Mouse (Mus musculus) liver, embryonic 18 days (tissue): ENCODE measurements around the gene Ptgr2. TPM values are rescaled to one million over a fixed set of nuclear protein-coding genes. Genes with fewer than 3 reads are reported as not detected.

ENCODE experiments used
- polyA plus RNA-seq: library from polyadenylated mRNA; depleted of rRNA; stranded (reverse); fragments of >200 nt; gene quantifications from 2 replicates; pipeline ENCODE4 v1.2.3, GENCODE M21; 2012; rRNA removed

Gene Ptgr2
- 17.3 and 19.0 TPM in 2 replicates for polyA plus RNA-seq

DNA sequence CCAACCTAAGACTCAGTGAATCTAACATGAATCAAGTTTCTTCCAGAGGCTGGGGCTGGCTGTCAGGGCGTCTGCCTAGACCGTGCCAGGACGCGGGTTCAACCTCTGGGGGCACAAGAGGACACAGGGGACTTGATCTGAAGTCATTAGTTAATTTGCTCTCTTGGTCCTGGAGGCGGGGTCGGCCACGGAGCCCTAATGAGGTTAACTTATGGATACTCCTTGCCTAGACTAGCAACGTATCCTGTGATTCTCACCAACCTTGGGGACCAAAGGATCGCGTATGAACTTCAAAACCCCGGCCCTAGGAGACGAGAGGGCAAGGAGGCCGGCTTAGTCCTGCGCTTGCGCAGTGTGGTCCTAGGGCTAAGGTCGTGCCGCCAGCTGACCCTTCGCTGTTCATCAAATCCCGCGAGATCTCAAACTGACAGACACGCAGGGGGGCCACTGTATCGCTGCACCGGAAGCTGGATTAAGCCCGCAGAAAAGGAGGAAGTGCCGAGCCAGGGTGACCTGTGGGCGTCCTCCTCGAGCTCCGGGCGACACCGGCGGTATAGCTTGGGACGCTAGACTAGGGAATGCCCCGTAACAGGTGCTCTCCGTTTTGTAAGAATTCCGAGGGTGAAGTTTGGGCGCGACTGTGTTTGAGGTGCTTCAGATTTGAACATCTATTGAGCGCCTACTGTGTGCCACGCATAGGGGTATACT lies at the start of gene Ptgr2:
TSS of gene Ptgr2 (plus strand) at position 348 of the 708 bp plus-strand sequence.

DNA sequence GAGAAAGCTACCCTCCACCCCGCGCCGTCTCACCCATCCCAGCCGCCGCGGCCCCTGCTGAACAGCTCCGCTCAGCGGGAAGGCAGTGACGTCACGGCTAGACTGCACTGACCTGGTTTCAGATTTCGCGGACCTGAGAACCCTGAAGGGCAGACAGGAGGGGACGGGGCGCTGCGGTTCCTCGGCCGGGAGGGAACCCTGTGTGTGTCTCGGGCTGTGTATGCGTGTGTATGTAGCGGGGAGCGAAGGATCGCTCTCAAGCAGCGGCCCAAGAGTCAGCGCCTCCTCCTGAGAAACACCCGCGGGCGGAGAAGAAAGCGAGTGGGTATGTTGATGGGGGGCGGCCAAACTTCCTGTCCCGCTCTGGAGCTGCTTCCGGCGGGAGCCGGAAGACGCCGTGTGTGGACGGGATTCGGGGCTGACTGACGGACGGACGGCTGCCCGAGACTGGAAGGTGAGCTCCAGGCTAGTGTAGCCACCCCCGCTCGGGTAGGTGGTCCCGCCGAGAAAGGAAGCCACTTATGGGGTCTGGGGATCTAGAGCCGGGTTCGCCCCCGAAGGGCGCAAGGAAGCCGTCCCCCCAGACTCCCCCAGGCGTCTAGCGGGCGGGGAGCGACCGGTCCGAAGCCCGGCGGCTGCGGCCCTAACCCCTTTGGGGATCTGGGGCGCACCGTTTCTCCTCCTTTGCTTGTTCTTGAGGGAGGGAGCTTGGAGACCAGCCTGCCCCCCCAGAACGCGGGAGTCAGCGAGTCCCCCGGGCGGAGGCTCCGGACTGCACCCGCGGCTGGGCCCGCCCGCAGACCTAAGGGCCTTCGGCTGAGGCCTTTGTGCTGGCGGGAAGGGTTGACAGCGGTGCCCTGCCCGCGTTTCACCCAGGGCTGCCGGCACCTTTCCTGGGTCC lies 31.9 kb downstream of the Ptgr2 start, which contains the start of gene Zfp410:
TSS of gene Zfp410 (plus strand) at position 132 of the 901 bp plus-strand sequence.

DNA sequence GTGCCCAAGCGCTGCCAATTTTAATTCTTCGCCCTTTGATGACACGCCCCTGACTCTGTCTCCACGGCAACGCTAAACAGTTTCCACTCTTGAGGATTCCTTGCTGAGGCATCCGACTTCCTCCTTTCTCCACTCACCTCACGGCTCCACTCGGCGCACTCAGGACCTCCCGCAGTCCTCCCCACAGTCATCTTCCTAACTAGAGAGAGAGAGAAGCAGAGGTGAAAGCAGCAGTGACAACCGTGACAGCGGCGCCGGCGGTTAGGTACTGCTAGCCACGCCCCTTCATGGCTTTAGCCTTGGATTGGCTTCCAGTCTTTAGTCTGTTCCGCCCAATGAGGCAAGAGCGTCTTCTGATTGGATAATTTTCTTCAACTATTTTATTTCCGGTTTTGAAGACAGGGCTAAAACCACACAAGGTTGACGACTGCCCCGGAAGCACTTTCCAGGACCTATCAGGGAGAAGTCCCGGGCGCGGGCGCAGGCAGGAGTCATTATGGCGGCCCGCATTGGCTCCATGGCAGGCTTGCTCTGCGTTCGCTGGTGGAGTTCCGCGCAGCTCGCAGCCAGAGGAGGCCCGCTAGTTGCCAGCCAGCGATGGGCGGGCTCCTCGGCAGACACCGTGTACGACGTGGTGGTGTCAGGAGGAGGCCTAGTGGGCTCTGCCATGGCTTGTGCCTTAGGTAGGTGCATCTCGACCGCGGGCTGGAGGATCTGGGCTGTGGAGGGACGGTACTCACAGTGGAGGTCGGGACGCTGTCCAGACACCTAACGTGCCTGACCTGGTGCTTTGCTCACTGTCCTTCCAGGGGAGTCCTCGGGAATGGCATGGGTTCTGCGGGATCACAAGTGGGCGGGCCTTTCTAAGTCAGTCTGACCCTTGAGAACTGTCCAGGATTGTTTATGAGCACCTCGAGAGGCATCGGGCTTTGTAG lies 76.8 kb downstream of the Ptgr2 start, which contains the start of the genes Coq6 and Fam161b:
TSS of gene Coq6 (plus strand) at position 103 of the 935 bp plus-strand sequence.
TSS of gene Fam161b (minus strand) at position 279 of the 935 bp plus-strand sequence.

Other genes starting within 250 kb of the Ptgr2 start
- 12.7 and 12.8 TPM in 2 replicates for gene Acot4, start 246.9 kb upstream of the Ptgr2 start, polyA plus RNA-seq
- gene Gm49366, start 246.3 kb upstream of the Ptgr2 start, polyA plus RNA-seq = not detected in 2 replicates
- 13.1 and 14.9 TPM in 2 replicates for gene Acot3, start 233.1 kb upstream of the Ptgr2 start, polyA plus RNA-seq
- gene Acot5, start 215.9 kb upstream of the Ptgr2 start, polyA plus RNA-seq = 2.7 and 3.1 TPM in 2 replicates
- 8.9 and 11.1 TPM in 2 replicates for gene Acot6, start 184.6 kb upstream of the Ptgr2 start, polyA plus RNA-seq
- gene Dnal1, start 170.9 kb upstream of the Ptgr2 start, polyA plus RNA-seq = 1.0 and 1.4 TPM in 2 replicates
- gene Pnma1, start 136.7 kb upstream of the Ptgr2 start, polyA plus RNA-seq = 0.08 and 0.10 TPM in 2 replicates
- 4.0 and 6.0 TPM in 2 replicates for gene Elmsan1, start 66.4 kb upstream of the Ptgr2 start, polyA plus RNA-seq
- gene Zfp410, start 31.6 kb downstream of the Ptgr2 start, polyA plus RNA-seq = 19.1 and 20.3 TPM in 2 replicates
- 19.3 and 21.1 TPM in 2 replicates for gene Coq6, start 76.4 kb downstream of the Ptgr2 start, polyA plus RNA-seq
- gene Fam161b, start 76.6 kb downstream of the Ptgr2 start, polyA plus RNA-seq = 0.66 and 0.77 TPM in 2 replicates
- gene Entpd5, start 123.8 kb downstream of the Ptgr2 start, polyA plus RNA-seq = 8.9 and 10.3 TPM in 2 replicates
- 0.28 and 0.32 TPM in 2 replicates for gene Bbof1, start 123.8 kb downstream of the Ptgr2 start, polyA plus RNA-seq
- 7.4 and 7.8 TPM in 2 replicates for gene Rnf113a2, start 132.0 kb downstream of the Ptgr2 start, polyA plus RNA-seq
- gene Aldh6a1, start 165.8 kb downstream of the Ptgr2 start, polyA plus RNA-seq = 57.0 and 59.6 TPM in 2 replicates
- gene Lin52, start 166.2 kb downstream of the Ptgr2 start, polyA plus RNA-seq = 6.0 and 7.0 TPM in 2 replicates